Mouse (Mus musculus): ENCODE results near the gene Eddm3b. TPM values are rescaled to one million over a fixed set of nuclear protein-coding genes. Genes with fewer than 3 reads are reported as not detected.
A peak's percentile ranks its signal among the peaks of the same experiment; 100 is the strongest.

Gene Eddm3b
- polyA plus RNA-seq, 2 experiments from 2014 or later: not detected

GRCm38 (mm10) chr14:51094921-51095320 is 19.3 kb upstream of the Eddm3b start:
- no peak for ATAC-seq

- no peak for ATAC-seq
Observed at GRCm38 (mm10) chr14:51095736-51096524, 18.3 kb upstream of the Eddm3b start.

GRCm38 (mm10) chr14:51098300-51098699 is 15.9 kb upstream of the Eddm3b start:
- peak; percentile 74 for ATAC-seq

- no peak for ATAC-seq
Observed at GRCm38 (mm10) chr14:51098921-51099320, 15.3 kb upstream of the Eddm3b start.

GRCm38 (mm10) chr14:51101284-51101683 is 12.9 kb upstream of the Eddm3b start:
- no peak for ATAC-seq

- peak; percentile 76 for ATAC-seq
Observed at GRCm38 (mm10) chr14:51103217-51103616, 11.0 kb upstream of the Eddm3b start.

- ATAC-seq: no peak
Observed at GRCm38 (mm10) chr14:51104366-51104765, 9.9 kb upstream of the Eddm3b start.

- ATAC-seq: no peak
Observed at GRCm38 (mm10) chr14:51106449-51106967, 7.7 kb upstream of the Eddm3b start.

- ATAC-seq: no peak
Observed at GRCm38 (mm10) chr14:51111966-51112365, 2.3 kb upstream of the Eddm3b start.

GRCm38 (mm10) chr14:51113476-51113875 is 750 bp upstream of the Eddm3b start:
- ATAC-seq: no peak

GRCm38 (mm10) chr14:51125684-51126083 is 11.5 kb downstream of the Eddm3b start:
- no peak for ATAC-seq

- no peak for ATAC-seq
Observed at GRCm38 (mm10) chr14:51127648-51128258, 13.5 kb downstream of the Eddm3b start.

- no peak for ATAC-seq
Observed at GRCm38 (mm10) chr14:51128775-51129623, 14.8 kb downstream of the Eddm3b start.

- ATAC-seq: no peak
Observed at GRCm38 (mm10) chr14:51129624-51129975, 15.4 kb downstream of the Eddm3b start.

GRCm38 (mm10) chr14:51130315-51130940 is 16.2 kb downstream of the Eddm3b start:
- no peak for ATAC-seq

- no peak for ATAC-seq
Observed at GRCm38 (mm10) chr14:51131086-51131815, 17.0 kb downstream of the Eddm3b start.

- ATAC-seq: no peak
Observed at GRCm38 (mm10) chr14:51132372-51132771, 18.1 kb downstream of the Eddm3b start.

GRCm38 (mm10) chr14:51140342-51140741 is 26.1 kb downstream of the Eddm3b start:
- ATAC-seq: no peak

GRCm38 (mm10) chr14:51142119-51142518 is 27.9 kb downstream of the Eddm3b start:
- no peak for ATAC-seq

GRCm38 (mm10) chr14:51142568-51142967 is 28.3 kb downstream of the Eddm3b start:
- no peak for ATAC-seq

- ATAC-seq: no peak
Observed at GRCm38 (mm10) chr14:51143287-51143686, 29.1 kb downstream of the Eddm3b start.

GRCm38 (mm10) chr14:51143937-51144336 is 29.7 kb downstream of the Eddm3b start:
- no peak for ATAC-seq
